24 mouse cellular contexts compared by ENCODE assay signal in the genomic region with DNA sequence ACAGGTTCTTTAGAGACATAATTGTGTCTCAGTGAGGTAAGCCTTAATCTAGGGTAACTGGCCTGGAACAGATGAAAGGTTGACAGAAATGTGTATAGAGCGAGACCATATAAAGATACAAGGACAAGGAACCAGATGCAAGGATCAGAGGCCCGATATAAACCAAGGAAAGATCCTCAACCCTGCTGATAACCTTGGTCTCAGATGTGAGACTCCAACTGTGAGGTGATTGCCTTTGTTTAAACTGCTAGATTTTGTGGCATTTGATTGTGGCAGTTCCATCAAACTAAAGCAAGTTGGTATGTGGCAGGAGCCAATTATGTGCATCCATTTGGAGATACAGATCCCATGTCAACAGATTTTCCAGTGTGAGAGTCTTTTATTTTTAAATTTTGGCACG.
"Had no signal": no experiment of that assay in that cellular context is flagged by ENCODE, and none has a peak within 500 bp of the region (broad histone marks: within the 10 kb centered on the region; RNA-seq: fewer than 3 reads in every experiment).

No protein-coding gene starts in this region.

- DNase-seq: gastrocnemius, postnatal 10 days; gastrocnemius, postnatal 25 days; heart, adult 18-20 months; heart, postnatal 14 days; heart, postnatal 36 days; kidney, adult 11 months; kidney, adult 2 months; kidney, adult 9 months; kidney, postnatal 14 days; kidney, postnatal 36 days; layer of hippocampus, postnatal 36 days; left cerebral cortex, postnatal 4 days had no signal

- H3K27ac ChIP-seq: heart, embryonic 13.5 days; heart, embryonic 15.5 days; hindbrain, embryonic 13.5 days; hindbrain, embryonic 15.5 days; hindbrain, postnatal 0 days; kidney, embryonic 15.5 days; kidney, postnatal 0 days; limb, embryonic 13.5 days; limb, embryonic 15.5 days; liver, embryonic 12.5 days; liver, embryonic 14.5 days had no signal

- H3K9ac ChIP-seq: heart, embryonic 15.5 days; hindbrain, embryonic 13.5 days; hindbrain, embryonic 15.5 days; kidney, embryonic 15.5 days; limb, embryonic 13.5 days; limb, embryonic 15.5 days; liver, embryonic 12.5 days; liver, embryonic 14.5 days had no signal

- H3K27me3 ChIP-seq: heart, embryonic 13.5 days; heart, embryonic 15.5 days; limb, embryonic 15.5 days had no signal

- H3K4me2 ChIP-seq: heart, embryonic 11.5 days; heart, embryonic 13.5 days; heart, embryonic 15.5 days; hindbrain, embryonic 13.5 days; hindbrain, embryonic 15.5 days; kidney, embryonic 15.5 days; limb, embryonic 13.5 days; limb, embryonic 15.5 days; liver, embryonic 12.5 days had no signal

- H3K4me3 ChIP-seq: heart, embryonic 13.5 days; heart, embryonic 15.5 days; hindbrain, embryonic 13.5 days; hindbrain, embryonic 15.5 days; kidney, embryonic 15.5 days; limb, embryonic 13.5 days; limb, embryonic 15.5 days; liver, embryonic 12.5 days had no signal

- H3K9me3 ChIP-seq: heart, embryonic 13.5 days; heart, embryonic 15.5 days; hindbrain, embryonic 13.5 days; hindbrain, embryonic 15.5 days; kidney, embryonic 15.5 days; limb, embryonic 13.5 days; limb, embryonic 15.5 days; liver, embryonic 12.5 days had no signal

- ATAC-seq: hindbrain, postnatal 0 days; liver, embryonic 12.5 days had no signal

- H3K36me3 ChIP-seq: heart, embryonic 15.5 days; hindbrain, embryonic 13.5 days; hindbrain, embryonic 15.5 days; kidney, embryonic 15.5 days; limb, embryonic 13.5 days; limb, embryonic 15.5 days; liver, embryonic 12.5 days had no signal

- H3K4me1 ChIP-seq: liver, embryonic 12.5 days had no signal
